Mouse (Mus musculus) frontal cortex, postnatal 10 days (tissue): ENCODE results near the gene Tubb4b.

Experiments
- DNase-seq, 2 experiments: peaks; one replicate each; pipeline ENCODE4 v3.0.0; 2022; ENCODE audit warnings: low spot score in 2 of 2, mixed read lengths in 1 of 2

The Tubb4b gene

DNA sequence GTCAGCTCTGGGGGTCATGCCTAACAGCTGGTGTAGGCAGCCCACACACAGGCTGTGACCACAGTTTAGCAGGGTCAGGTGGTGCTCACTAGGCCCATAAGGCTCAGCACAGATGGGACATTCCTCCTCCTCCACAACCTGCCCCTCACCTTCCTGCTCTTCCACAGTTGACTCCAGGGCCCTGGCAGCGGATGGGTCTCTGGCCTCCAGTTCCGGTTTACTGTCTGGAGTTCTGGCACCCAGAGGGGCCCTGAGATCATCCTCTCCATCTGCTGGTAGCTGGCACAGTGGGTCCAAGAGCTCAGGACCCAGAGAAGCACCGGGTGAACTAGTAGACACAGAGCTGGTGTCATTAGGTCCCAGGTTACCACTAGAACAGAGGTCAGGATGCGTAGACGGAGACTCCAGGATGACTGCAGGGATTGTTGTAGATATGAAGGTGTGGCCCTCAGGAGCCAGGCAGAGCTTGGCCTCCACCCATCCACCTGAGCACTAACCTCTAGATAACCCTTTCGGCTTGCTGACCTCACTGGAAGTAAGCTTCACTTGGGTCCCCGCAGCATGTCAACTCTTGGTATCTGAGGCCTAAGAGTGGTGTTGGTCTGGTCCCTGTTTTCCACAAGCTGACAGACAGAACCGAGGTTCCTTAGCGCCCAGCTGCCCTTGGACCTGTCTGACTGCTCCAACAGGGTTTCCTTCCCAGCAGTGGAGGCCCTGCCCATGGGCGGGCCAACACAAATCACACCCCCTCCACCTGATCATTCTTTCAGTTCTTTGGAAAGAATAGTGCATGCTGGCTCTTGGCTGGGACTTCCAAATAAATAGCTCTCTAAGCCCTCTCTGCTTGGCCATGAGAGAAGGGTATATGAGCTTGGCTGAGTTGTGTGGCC, 21.9 kb upstream of the Tubb4b start, which contains the start of gene AL732309.1:
AL732309.1 (minus strand) TSS at position 681 of the 890 bp plus-strand sequence.
- no peak for DNase-seq

DNA sequence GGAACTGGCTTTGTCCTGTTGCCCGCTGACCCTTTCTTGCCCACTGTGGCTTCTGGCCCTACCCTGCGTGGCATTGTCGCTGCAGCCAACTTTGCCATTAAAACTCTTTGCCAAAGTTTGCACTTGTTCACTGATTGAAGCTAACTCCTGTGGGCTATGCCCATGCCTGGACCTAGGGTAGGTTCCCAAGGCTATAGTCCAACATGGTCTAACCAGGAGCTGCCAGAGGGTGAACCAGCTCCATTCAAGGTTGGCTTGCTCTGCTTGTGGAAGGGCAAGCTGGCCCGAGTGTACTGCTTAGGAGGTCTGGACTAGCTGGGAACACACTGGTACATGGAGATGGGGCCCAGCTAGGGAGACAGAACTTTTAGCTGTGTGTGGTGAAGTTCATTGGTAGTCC, 19.6 kb upstream of the Tubb4b start:
- DNase-seq = no peak

DNA sequence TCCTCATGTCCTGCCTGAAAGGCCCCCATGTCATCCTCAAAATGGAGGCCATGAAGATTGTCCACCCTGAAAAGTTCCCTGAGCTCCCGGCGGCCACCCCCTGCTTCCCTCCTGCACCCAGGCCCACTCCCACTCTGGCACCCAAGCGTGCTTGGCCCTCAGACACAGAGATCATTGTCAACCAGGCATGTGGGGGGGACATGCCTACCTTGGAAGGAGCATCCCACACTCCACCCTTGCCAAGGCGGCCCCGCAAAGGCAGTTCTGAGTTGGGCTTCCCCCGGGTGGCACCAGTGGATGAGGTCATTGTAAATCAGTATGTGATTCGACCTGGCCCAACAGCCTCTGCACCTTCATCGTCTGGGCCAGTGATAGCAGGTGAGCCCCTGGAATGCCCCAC, 18.8 kb upstream of the Tubb4b start:
- no peak for DNase-seq

DNA sequence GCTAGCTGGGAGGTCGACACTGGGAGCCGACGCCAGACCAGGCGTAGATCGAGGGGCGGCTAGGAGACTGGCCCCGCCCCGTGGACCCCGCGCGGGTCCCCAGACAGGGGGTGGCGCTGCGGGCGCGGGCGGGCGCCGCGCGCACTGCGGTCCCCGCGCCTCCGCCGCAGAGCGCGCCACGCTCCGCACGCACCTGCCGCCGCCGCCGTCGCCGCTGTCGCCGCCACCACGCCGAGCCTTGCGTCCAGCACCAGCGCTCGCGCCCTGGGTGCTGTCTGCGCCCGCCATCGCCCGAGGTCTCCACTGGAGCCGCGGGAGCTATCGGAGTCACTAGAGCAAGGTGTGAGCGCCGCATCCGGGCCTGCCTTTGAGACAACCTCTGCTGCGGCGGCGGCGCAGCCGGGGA, 17.6 kb upstream of the Tubb4b start, which contains the start of the genes Rnf208 and Cysrt1:
Rnf208 (plus strand) TSS at position 155 of the 406 bp plus-strand sequence.
Cysrt1 (minus strand) TSS at position 352 of the 406 bp plus-strand sequence.
- DNase-seq = peak in 1 of 2 experiments; percentile 49

DNA sequence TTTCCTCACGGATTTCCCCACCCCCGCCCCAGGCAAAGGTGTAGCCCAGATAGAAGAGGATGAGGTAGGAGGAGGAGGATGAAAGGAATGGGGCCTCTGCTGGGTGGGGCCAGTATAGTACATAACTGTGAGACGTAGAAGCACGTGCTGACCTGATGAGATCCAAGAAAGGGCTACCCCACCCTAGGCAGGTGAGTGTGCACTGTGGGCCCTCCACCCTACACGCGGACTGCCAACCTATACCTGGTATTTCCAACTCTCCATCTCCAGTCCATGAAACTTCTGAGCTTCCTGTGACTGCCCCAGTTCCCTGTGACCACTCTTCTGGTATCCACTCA, 16.9 kb upstream of the Tubb4b start:
- DNase-seq = no peak

DNA sequence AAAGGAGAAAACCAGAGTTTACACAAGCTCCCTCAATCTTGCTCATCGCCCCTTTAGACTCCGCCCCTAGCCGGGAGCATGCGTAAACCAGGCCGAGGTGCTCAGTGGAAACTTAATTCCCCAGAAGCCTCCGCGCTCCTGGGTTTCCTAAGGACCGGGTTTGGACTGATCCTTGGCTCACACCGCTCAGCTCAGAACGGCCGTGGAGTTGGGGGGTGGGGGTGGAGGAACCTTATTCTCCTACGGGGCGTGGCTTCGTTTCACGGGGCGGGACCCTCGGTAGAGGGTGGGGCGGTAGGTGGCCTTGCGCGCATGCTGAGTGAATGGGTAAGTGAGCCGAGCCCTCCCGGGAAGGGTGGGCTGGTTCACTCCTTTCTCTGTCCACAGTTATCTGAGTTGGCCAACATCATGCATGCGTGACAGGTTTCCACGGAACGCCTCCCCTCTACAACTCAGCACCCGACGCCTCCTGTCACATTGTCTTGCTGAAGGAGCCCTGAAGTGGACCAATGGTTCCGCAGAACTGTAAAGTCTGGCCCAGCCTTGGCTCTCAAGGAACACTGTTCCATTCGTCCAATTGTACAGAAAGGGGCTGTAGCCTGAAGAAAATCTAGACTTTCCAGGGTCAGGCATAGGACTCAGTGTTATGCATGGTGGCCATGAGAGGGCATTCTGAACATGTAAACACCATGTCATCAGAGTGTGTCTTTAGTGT, 16.4 kb upstream of the Tubb4b start:
- DNase-seq = peak in 1 of 2 experiments; percentile 66

DNA sequence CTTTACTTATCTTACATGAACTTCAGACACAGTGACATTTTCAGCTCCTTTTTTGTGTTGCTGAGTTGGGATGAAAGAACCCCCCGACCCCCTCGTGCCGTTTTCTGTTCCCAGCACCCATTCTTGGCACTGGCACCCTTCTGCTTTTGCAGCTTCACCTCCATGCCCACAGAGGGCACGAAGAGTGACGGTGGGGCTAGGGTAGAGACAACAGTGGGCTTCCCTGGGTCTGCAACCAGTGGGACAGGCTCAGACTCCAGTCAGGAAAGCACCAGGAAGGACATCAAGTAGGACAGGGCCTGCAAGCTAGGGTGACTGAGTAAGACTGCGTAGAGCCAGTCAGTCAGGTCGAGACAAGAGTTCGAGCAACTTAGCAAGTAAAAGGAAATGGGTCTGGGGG, 15.8 kb upstream of the Tubb4b start:
- no peak for DNase-seq

DNA sequence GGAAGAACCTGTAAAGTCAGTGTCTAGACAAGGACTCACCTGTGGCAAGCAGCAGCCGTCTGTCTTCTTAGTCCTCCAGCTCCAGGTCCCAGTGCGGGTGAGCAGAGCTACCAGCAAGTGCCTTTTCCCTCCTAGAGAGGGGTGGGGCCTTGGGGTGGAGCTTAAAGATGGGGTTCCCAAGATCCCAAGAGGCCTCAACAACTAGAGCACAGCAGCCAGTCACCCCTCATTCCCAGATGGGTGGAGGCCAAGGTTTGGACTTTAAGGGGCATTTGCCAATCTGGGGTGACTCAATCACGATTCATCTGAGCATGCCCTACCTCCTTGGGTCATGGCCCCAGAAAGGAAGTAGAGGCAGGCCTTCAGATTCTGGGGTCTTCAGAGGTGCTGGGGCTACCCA, 15.3 kb upstream of the Tubb4b start:
- no peak for DNase-seq

DNA sequence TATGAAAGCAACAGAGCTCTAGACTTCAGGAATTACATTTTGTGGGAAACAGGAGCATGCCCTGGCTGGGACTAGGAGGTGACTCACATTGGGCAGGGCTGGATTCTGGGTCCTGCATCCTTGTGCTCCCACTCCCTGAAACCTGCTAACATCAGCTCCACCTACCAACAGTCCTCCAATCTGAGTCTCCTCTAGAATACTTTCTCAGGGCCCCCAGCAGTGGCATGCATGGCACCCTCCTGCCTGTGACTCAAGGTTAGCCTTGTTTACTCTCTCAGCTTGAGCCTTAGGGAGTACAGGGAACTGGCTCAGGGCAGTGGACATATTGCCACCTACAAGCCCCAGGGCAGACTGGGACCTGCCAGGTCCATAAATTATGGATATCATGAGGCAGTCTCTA, 13.6 kb upstream of the Tubb4b start:
- DNase-seq = no peak

DNA sequence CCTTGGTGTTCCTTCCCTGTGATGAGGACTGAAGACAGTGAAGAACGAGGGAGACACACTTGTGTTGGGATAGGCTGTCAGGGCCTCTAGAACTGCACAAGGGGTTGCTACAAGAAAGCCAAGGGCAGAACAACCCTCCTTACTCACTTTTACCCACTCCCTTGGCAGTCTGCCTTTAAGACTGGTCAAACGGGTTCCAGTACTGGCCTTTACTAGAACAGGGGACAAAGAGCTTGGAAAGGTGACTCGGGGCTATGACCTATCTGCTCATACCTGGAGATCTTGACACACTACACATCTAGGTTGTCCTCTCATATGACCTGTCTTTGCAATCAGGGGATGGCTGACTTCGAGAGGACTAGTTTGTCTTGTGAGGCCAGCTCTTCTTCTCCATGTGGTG, 13.0 kb upstream of the Tubb4b start:
- DNase-seq = no peak

DNA sequence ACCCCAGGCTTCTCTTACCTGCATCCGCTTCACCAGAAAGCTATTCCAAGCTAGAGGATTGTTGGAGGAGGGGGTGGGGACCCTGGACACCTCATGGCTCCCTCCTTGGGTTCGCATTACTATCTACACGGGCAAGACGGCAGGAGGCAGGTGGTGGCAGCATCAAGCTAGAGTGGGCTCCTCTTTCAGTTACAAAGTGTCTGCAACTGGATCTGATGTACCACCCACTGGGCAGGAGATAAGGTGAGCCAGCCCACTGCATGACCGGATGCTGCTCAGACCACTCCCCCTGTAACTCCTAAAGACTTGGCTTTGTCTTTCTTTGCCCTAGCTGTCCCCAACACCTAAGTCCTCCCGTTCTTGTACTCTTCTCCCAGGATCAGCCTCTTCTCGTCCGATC, 12.1 kb upstream of the Tubb4b start, which contains the start of gene Rnf224:
Rnf224 (minus strand) TSS at position 174 of the 400 bp plus-strand sequence.
- no peak for DNase-seq

DNA sequence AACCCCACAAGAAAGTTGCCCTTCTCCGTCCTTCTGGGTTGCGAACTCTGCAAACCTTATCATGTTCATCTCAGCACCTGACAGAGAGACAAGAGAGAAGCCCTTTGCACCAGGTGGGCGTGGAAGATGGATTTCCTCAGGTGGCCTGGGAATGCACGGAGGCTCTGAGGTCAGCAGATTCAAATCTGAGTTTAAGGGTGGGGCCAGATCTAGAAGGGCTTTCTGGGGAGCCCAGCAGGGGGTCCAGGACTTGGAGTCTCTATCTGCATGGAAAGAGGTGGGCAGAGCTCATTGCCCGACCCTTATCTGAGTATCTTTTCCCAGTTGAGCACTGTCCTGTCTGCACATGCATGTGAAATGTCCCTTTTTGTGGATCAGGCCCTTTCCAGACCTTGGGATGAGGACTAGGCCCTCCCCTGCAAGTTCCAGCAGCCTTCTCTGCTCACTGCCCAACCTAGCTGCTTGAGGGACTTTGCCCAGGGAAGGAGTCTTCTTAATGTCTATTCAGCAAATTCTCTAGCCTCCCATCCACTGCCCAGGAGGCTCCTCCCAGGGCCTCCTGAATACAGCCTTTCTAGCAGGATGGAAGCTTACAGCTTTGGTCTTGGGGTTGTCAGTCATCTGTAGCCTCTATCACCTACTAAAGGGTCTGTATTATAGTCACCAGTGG, 10.2 kb upstream of the Tubb4b start:
- no peak for DNase-seq

DNA sequence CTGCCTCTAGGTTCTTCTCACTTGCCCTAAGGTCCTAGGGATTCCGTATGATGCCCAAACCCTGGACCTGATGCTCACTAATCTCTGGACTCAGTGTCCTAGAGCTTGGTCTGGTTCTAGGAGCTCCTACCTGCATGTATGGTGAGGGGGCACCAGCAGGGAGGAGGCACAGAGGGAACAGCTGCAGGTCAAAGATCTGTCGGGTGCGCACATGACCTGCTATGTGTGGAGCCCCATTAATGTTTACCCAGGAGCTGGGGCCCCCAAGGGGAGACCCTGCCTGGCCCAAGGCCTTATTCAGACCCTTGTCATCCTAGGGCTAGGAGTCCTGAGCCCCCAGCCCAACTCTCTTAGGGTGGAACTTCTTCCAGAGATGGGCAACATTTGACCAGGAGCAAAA, 9.5 kb upstream of the Tubb4b start, which contains the start of gene Slc34a3:
Slc34a3 (minus strand) TSS at position 315 of the 400 bp plus-strand sequence.
- DNase-seq = no peak

DNA sequence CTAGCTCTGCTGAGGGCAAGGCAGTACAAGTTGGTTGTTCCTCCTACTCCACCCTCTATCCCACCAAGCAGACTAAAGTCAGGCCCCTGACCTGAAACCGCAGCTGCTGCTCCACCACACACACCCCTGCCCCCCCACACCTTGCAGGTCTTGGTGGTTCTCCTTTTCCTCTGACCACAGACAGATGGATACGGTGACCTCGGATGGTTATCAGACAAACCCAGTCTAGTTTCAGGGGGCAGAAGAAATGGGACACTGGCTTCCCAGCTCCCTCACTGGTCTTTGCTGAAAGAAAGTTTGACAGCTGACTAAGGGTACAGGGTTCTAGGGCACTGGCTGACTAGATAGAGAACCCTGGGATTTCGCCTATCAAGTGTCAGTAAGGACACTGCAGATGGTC, 8.9 kb upstream of the Tubb4b start:
- no peak for DNase-seq

DNA sequence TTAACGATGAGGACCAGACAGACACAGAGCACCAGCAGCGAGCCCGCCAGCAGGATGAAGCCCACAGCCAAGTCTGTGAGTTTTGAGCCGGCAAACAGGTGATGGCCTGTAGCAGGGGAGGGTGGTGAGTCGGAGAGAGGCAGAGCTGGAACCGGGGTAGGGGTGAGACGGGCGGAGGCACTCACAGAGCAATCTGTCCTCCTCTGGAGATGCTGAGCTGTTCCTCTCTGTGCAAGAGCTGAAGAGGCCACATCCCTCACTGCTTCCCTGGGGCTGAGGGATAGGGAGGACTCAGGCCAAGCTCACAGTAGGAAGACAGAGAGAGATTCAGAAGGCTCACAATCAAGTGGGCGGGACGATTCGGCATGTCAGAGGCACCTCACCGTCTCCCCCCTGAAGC, 6.5 kb upstream of the Tubb4b start:
- no peak for DNase-seq

DNA sequence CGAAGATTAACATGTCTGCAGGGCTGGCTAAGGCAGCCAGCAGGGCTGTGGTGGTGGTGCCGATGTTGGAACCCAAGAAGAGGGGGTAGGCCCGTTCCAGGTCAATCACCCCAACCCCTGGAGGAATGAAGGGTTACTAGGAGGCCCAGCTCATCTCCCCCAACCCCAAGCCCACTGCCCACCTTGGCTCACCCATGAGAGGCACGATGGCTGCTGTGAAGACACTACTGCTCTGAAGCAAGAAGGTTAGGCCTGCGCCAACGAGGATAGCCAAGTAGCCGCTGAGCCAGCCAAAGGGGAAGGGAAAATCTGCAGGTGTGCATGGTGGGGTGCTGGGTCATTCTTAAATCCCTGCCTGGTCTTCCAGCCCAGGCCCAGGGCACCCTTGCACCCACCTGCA, 6.1 kb upstream of the Tubb4b start:
- DNase-seq = no peak

DNA sequence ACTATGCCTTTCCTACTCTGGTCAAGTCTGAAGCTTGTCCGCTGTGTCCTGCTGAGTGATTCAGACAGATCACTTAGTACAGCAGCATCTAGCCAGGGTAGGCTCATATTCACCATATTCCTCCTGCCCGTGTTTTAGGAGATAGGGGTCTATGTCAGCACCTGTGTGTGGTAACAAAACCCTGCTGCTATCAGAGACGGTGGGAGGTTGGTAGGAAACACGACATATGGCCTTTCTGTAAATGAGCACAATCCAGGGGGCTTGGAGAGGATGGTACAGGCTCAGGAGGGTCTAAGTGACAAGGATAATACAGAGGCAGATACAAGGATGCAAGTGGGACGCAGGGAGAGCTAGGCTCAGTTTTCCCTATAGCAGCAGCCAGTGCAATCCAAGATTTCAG, 5.1 kb upstream of the Tubb4b start:
- no peak for DNase-seq

DNA sequence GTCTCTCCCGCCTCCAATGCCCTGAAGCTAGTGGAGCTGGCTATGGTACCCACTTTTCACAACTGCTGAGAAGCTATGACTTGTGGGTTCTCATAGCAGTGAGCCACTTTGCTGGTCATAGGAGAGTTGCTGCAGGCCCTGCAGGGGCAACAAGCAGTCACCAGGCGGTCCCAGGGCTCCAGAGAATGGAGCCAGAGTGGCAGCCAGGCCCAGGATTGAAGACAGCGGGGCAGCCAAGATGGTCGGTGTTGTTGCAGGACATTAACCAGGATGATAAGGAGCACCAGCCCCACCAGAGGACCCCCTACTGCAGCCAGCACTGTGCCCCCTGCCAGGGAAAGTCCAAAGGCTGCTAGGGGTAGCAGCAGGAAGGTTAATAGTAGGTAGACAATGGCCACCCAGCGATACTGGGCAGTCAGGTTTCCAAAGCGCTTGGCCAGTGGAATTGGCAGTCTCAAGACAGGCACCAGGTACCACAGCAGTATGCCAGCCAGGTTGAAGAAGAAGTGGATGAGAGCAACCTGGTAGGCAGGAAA, 4.6 kb upstream of the Tubb4b start:
- DNase-seq = no peak

DNA sequence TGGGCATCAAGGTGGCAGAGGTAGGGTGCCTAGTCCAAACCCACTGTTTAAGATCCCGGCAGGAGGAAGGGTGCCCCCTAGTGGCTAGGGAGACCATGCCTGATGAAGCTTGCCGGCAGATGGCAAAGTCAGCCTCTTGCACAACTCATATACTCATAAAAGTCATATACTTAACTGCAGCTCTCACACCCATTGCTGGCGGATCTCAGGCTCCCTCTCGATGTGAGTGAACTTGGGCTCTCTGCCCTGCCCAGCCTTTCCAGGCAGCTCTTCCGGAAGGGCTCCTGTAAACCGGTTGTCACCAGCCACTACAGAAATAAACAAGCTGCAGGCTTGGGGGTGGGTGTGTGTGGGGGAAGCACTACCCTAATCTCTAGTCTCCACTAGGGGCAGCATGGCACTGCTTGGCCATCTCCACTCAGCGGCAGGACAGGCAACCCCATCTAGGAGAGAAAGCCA, 4.0 kb upstream of the Tubb4b start:
- peak; percentile 80 for DNase-seq

DNA sequence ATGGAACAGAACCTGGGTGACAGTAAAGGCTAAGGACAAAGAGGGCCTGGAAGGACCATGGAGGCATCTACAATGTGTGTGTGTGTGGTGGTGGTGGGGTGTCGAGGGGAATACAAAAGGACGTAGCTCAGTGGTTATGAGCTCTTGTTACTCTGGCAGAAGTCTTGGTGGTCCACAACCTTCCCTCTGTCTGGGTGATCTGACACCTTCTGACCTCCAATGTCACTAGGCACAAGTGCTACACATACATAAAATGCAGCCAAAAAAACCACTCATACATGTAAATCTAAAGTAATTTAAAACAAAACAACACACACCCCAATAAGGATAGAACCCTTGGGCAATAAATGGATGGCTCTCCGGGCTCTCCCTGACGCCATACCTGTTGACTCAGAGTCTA, 2.9 kb upstream of the Tubb4b start:
- no peak for DNase-seq

DNA sequence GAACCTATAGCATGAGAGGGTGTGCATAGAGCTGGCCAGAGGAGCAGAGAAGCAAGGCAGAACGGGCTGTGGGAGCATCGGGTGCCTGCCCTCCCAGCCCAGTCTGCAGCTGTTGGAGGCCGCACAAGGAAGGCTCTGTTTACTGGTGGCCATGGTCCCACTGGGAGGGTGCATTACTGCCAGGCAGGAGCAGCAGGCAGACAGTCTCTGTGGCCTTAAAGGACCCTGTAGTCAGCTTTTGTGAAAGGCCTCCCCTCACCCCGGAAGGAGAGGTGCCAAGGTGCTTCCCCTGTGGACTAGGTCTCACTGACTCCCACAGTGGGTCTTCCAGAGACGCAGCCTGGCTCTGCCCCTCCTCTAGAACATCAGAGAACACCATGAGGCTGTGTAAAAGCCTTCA, 2.4 kb upstream of the Tubb4b start:
- DNase-seq = peak; percentile 41 to 65
